Mouse (Mus musculus): ENCODE results near the gene Tnfrsf14.

Tnfrsf14 gene

DNA sequence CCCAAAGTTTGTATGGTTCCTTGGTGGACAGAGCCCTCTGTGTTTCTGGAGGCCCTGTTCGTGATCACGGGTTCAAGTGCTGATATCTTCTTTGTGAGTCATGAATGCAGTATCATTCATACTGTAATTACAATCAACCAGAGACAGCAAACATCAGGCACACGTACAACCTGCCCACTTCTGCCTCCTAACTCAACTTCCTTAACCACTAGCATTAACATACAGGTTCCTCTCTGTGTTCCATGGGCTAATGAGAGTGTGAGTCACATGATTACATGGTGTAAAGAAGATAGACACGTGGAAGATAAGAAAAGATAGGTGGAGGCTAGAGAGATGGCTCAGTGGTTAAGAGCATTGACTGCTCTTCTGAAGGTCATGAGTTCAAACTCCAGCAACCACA, 11.7 kb downstream of the Tnfrsf14 start:
- no peak for DNase-seq (ENCODE audit: low read depth, low spot score)

DNA sequence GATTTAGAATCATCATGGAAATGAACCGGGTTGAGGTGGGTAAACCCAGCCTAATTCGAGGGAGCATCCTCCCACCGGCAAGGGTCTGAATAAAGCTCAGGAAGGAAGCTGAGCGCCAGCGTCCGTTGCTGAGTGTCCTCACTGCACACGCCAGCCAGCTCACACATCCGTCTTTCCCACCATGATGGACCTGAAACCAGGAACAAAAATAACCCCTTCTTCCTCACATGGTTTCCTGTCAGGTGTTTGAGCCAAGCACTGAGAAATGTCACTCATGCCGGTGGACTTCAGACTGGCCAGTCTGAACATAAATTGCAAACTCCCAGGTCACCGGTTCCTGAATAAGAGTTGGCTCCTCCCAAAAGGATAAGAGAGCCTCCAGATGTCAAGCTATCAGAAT, 13.1 kb downstream of the Tnfrsf14 start:
- no peak for DNase-seq (ENCODE audit: low read depth, low spot score)

GRCm38 (mm10) chr4:154914707-154915106, 13.7 kb downstream of the Tnfrsf14 start:
- no peak for DNase-seq (ENCODE audit: low read depth, low spot score)

DNA sequence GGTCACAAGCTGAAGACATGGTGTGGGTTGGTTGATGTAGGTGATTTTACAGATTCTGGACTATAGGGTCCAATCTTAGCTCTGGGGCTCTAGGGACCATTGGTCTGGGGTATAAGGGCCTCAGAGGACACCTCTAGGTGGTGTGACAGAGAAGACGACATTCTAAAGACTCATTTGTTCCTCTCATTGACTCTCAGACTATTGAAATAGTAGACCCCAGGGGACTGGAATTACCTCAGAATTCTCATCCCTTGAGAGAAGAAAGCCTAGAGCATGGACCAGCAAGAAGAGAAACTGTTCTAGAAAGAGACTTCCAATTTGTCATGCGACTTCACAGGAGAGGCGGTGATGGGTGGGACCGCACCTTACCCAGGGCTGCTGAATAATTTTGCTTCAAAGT, 14.1 kb downstream of the Tnfrsf14 start:
- no peak for DNase-seq (ENCODE audit: low read depth, low spot score)

DNA sequence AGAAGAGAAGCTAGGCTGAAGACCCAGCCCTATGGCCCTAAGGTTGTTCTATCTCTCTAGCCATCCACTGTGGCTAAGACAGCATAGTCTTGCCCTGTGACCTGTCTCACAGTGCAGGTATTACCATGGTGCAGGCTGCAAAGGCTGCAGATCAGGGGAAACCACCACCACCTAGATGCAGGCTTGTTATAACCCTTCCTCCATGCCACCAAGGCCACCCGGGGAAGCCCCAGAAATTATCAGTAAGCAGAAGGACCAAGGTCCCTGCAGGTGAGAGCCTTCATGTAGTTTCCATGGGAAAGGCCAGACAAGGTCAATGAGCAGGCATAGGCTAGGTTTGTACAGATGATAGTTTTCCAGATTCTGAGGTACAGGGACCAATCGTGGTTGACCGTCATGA, 14.5 kb downstream of the Tnfrsf14 start:
- DNase-seq (ENCODE audit: low read depth, low spot score): no peak

GRCm38 (mm10) chr4:154911644-154912043, 16.7 kb downstream of the Tnfrsf14 start:
- DNase-seq (ENCODE audit: low read depth, low spot score): no peak

DNA sequence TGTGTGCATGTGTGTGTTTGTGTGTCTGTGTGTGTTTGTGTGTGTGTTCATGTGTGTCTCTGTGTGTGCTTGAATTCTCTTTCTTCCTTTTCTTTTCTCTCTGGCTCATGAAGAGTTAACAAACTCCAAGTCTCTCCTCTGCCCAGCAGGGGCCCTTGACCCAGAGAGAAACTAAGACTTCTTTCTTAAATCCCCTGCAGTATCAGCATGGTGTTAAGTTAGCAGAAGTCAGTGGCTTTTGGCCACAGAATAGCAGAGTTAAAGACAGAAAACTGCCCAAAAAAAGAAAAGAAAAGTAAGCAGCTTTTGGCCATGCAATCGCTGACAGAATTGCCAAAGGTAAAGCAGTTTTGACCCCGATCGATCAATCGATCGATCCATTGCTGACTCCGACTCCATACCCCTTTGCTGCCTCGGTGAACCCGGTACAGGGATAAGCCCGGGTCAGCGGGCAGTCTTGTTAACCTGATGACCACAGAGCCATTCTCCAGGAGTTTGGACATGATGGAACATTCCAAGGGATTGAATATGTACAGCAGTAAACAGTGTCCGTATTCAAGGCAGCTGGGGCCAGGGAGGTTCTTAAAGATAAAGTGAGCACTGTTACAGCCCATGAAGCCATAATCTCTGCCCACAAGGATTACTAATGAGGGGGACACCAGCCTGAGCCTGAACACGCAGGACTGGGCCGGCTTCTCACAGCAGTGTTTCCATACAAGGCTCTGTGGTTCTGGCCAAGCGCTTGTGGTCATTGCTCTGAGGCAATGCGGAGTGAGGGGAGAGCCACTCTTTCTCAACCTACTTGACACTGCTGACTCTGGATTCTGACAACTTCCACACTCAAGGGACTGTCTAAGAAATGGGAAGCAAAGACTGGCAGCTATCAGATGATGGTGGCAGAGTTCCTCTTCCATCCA, 17.5 kb downstream of the Tnfrsf14 start:
- no peak for DNase-seq (ENCODE audit: low read depth, low spot score)

DNA sequence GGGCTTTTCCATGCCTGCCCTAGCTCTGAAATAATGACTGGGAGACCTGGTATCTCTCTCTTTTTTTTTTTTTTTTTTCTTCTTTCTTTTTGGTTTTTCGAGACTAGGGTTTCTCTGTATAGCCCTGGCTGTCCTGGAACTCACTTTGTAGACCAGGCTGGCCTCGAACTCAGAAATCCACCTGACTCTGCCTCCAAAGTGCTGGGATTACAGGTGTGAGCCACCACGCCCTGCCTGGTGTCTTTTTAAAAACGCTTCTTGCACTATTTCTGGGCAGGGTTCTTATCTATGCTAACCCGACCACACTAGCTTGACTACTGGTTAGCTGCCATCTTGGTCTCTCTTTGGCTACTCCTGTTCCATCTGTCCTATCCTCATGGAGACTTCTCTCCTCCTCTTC, 19.9 kb downstream of the Tnfrsf14 start:
- DNase-seq (ENCODE audit: low read depth, low spot score): no peak

DNA sequence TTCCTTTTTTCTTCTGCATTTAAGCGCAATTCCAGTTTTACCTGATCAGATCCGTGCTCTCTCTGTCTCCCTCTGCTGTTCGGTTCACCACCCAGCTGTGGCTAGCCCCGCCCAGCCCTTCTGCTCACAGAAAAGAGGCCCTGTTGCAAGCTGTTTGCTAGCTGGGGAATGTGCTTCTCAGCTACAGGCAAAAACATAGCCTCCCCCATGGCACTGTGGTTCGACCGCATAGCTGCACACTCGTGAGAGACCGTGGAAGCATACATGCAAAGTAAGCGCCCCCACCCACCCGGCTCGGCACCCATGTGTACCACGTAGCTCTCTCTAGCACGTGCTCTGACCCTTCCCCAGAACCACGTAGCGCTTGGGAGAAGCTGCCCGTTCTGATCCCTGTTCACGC, 20.5 kb downstream of the Tnfrsf14 start:
- peak; percentile 75 for DNase-seq (ENCODE audit: low read depth, low spot score)

DNA sequence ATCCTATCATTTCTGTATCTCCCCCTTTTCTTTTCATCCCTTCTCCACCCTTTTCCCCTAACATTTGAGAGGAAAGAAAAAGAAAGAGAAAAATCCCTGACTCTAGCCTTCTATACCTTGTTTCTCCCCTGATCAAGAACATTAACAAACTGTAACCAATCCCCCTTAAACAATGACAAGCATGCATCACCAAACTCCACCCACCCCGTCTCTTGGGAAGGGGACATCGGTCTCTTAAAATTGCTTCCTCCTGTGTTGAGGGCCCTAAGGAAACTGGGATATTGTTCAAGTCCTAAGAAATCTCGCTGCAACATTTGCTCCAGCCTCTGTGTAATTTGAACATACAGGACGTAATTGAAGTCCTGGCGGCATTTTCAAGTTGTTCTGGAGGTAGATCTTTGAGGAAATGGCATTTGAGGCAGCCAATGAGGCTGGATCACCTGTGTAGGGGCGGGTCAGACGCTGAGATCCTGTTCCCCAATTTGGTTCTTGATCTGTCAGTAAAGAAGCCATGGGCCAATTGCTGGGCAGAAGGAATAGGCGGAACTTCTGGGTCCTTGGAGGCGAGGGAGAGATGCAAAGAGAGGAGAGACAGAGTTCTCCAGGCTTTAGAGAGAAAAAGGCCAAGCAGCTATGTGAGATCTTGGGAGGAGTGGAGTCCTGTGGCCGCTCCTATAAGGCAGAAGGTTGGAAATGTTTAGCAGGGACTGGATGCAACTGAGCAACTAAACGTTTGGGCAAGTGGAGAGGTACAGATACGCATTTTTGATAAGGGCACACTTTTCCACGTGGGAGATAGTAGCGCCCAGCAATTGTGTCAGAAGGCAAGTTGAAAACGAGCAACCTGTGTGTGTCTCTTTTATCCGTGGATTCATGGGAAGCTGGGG, 23.9 kb downstream of the Tnfrsf14 start:
- peak; percentile 96 for DNase-seq (ENCODE audit: low read depth, low spot score)

DNA sequence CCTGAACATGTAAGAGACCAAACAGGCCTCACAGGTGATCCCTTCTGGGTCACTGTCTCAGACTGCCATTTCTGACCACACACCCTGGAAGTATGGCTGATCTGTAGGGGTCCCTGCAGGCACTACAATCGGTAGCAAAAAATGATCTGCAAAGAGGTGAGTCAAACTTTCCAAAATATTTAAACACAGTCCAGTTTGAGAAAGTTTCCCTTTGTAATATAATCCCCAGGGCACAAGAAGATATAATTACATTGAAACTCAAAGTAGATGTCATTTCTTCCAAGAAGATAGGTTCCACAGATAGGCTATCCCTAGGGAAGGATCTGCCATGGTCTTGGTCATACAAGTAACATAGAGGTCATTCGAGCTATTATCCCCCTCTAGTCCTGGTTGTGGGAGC, 26.0 kb downstream of the Tnfrsf14 start:
- DNase-seq (ENCODE audit: low read depth, low spot score): no peak

DNA sequence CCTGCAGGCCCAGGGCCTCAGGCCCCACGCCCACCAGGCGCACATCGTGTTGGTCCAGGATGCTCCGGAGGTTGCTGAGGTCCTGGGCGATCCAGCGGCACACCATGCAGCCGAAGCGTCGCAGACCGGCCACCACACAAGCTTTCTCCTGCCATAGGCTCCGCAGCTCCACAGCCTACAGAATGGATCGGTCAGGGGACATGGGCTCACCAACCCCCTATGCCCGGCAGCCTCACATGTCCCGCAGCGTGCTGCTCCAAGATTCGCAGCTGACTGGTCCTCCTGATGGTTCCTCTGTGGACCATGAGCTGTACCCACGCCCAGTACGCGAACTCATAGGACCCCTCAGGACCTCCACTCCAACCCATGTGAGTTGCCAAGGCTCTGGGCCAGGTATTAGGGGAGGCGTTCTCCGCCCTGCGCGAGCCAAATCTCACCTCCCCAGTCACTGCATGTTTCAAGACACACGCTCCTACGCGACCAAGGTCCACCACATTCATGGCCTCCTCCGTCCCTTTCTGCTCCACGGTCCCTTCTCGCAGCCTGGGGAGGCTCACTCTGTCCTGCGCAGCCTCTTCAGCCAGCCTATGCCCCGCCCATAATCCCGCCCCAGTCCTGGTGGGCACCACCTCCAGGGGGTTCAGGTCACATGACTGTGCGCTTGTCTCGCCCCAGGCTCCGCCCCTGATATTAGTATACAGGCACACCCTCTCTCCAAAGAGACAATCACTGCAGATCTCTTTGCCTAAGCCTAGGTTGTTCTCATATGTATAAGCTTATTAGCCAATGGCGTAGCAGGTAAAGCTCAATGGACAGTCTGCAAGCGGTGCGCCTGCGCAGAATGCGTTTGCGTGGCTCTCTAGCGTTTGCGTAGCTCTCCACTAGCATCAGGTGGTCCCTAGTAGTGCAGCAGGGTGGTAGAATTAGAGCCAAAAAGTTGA, 29.6 kb downstream of the Tnfrsf14 start, which contains the start of gene Fam213b:
TSS of gene Fam213b (minus strand) at position 630 of the 941 bp plus-strand sequence.
- DNase-seq (ENCODE audit: low read depth, low spot score): peak; percentile 96

GRCm38 (mm10) chr4:154897676-154898465, 30.5 kb downstream of the Tnfrsf14 start:
- no peak for DNase-seq (ENCODE audit: low read depth, low spot score)

- DNase-seq (ENCODE audit: low read depth, low spot score): no peak
Observed at GRCm38 (mm10) chr4:154895549-154895948, 32.8 kb downstream of the Tnfrsf14 start.

GRCm38 (mm10) chr4:154890887-154891286, 37.5 kb downstream of the Tnfrsf14 start:
- no peak for DNase-seq (ENCODE audit: low read depth, low spot score)

DNA sequence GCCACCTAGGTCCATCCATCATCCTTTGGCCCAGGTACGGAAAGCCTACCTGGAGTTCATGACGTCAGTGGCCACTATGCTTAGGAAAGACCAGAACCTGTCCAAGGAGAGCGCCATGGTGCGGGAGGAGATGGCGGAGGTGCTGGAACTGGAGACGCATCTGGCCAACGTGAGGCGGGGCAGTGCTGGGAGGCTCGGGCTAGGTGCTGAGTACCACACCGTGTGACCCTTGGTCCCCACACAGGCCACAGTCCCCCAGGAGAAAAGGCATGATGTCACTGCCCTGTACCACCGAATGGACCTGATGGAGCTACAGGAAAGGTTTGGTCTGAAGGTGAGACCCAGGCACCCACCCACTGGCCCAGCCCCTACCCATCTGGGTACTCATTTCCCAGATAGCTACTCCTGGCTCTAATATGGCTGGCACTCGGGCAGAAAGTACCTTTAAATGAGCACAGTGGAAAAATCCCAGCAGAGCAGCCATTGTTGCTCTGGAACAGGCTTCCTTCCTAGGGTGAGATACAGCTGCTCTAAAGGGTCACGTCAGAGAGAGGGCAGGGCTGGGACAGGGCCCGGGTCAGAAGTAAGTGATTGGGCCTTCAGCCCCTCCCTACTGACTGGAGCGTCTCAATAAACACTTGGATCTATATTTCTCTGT, 40.6 kb downstream of the Tnfrsf14 start:
- DNase-seq (ENCODE audit: low read depth, low spot score): no peak

DNA sequence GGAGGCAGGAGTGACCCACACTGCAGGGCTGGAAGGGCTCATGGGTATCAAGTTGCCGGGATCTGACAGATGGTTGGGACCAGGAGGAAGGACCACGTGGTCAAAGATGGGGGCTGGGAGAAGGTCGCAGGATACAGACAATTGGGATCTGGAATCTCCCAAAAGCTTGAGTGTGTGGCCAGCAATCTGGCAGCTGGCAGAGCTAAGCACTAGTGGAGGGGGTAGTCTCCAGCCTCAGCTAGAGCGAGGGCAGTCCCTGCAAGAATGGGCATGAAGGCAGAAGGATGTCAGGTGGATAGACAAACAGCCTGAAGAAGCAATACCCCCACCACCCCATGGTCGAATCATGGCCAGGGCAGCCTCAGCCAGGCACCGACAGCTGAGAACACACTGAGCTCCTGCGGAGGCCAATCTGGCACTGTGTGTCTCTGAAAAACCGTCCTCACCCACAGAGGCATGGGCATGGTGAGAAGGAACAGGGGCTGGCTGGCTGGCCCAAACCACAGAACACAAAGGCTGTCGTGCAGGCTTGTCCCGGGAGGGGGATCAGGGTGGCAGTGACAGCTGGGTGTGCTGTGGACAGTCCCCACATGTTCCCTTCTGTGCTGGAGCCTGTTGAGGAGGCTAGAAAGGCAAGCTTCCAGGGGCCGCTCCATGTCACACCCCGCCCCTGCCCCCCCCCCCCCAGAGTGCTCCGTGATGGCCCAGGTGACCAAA, 41.3 kb downstream of the Tnfrsf14 start:
- no peak for DNase-seq (ENCODE audit: low read depth, low spot score)

DNA sequence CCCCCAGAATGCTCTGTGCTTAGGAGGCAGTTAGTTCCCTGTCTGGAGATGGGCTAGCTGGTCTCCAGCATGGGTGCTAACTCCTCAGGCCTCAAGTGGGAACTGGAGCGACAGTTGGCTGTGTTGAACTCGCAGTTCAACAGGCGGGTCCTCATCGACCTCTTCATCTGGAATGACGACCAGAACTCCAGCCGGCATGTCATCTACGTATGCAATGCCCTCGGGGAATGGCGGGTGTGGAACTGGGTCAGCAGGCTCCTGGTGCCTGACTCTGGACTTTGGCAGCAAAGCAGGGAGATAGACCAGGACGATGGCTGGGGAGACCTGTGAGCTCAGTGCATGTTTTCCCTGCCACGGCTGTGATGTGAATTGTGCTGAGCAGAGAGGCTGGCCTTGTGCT, 42.9 kb downstream of the Tnfrsf14 start:
- no peak for DNase-seq (ENCODE audit: low read depth, low spot score)

- peak; percentile 71 for DNase-seq (ENCODE audit: low read depth, low spot score)
Observed at GRCm38 (mm10) chr4:154882014-154882659, 46.2 kb downstream of the Tnfrsf14 start.
